Mouse (Mus musculus): Measurements from ENCODE around the gene Apoa1. TPM values are rescaled to one million over a fixed set of nuclear protein-coding genes. Genes with fewer than 3 reads are reported as not detected.
A peak's percentile ranks its signal among the peaks of the same experiment; 100 is the strongest.

Apoa1 gene
- polyA plus RNA-seq, 1 experiment from 2014 or later, result 0.43 TPM

- Histone ChIP-seq H3K4me1 (replicated peaks; ENCODE audit: control insufficient read depth, insufficient read depth, low read length) (no peaks in the 10 kb centered on the region), H3K4me2 (replicated peaks; ENCODE audit: low read depth, low read length) (no peak overlapping the region), H3K4me3 (ENCODE audit: low read depth, low read length) (no peak overlapping the region), H3K9ac (ENCODE audit: low read depth, low read length) (no peak overlapping the region), H3K36me3 (ENCODE audit: control insufficient read depth, insufficient read depth, low read length) (peaks cover 3% of the 10 kb centered on the region), H3K27ac (ENCODE audit: low read depth, low read length) (no peak overlapping the region), H3K27me3 (ENCODE audit: control insufficient read depth, insufficient read depth, low read length) (no peaks in the 10 kb centered on the region), H3K9me3 (ENCODE audit: control insufficient read depth, low read length) (no peaks in the 10 kb centered on the region)
- 86% methylated on average over 6 of the region's 6 CpGs for WGBS
- ATAC-seq (ENCODE audit: low FRiP score), result no peak
- DNase-seq (ENCODE audit: low spot score), result no peak
Measured at GRCm38 (mm10) chr9:46223090-46223489, 5.3 kb upstream of the Apoa1 start.

- no peaks in the 10 kb centered on the region for H3K4me1 ChIP-seq (replicated peaks; ENCODE audit: control insufficient read depth, insufficient read depth, low read length)
- no peak overlapping the region for H3K9ac ChIP-seq (ENCODE audit: low read depth, low read length)
- no peak for ATAC-seq (ENCODE audit: low FRiP score)
- no peak overlapping the region for H3K4me3 ChIP-seq (ENCODE audit: low read depth, low read length)
- no peaks in the 10 kb centered on the region for H3K27me3 ChIP-seq (ENCODE audit: control insufficient read depth, insufficient read depth, low read length)
- DNase-seq (ENCODE audit: low spot score), result no peak
- H3K9me3 ChIP-seq (ENCODE audit: control insufficient read depth, low read length), result no peaks in the 10 kb centered on the region
- WGBS, result 83% methylated on average over 3 of the region's 3 CpGs
- no peak overlapping the region for H3K27ac ChIP-seq (ENCODE audit: low read depth, low read length)
- peaks cover 3% of the 10 kb centered on the region for H3K36me3 ChIP-seq (ENCODE audit: control insufficient read depth, insufficient read depth, low read length)
- H3K4me2 ChIP-seq (replicated peaks; ENCODE audit: low read depth, low read length), result no peak overlapping the region
Measured at GRCm38 (mm10) chr9:46224101-46224500, 4.3 kb upstream of the Apoa1 start.

- Histone ChIP-seq H3K9ac (ENCODE audit: low read depth, low read length) (no peak overlapping the region), H3K27me3 (ENCODE audit: control insufficient read depth, insufficient read depth, low read length) (no peaks in the 10 kb centered on the region)
- 73% methylated on average over 5 of the region's 5 CpGs for WGBS
Measured at GRCm38 (mm10) chr9:46224945-46225660, 3.3 kb upstream of the Apoa1 start.

GRCm38 (mm10) chr9:46227064-46227614 is 1.2 kb upstream of the Apoa1 start:
- no peak for DNase-seq (ENCODE audit: low spot score)
- no peaks in the 10 kb centered on the region for H3K9me3 ChIP-seq (ENCODE audit: control insufficient read depth, low read length)
- no peak for ATAC-seq (ENCODE audit: low FRiP score)
- WGBS, result 92% methylated on average over 3 of the region's 3 CpGs
- no peaks in the 10 kb centered on the region for H3K4me1 ChIP-seq (replicated peaks; ENCODE audit: control insufficient read depth, insufficient read depth, low read length)
- H3K4me3 ChIP-seq (ENCODE audit: low read depth, low read length), result no peak overlapping the region
- no peak overlapping the region for H3K4me2 ChIP-seq (replicated peaks; ENCODE audit: low read depth, low read length)
- H3K36me3 ChIP-seq (ENCODE audit: control insufficient read depth, insufficient read depth, low read length), result no peaks in the 10 kb centered on the region; the same call in 1 of the 2 replicates
- no peak overlapping the region for H3K9ac ChIP-seq (ENCODE audit: low read depth, low read length)
- no peak overlapping the region for H3K27ac ChIP-seq (ENCODE audit: low read depth, low read length)
- no peaks in the 10 kb centered on the region; the same call in 1 of the 2 replicates for H3K27me3 ChIP-seq (ENCODE audit: control insufficient read depth, insufficient read depth, low read length)

More at GRCm38 (mm10) chr9:46224945-46225660, 3.3 kb upstream of the Apoa1 start:
- Histone ChIP-seq H3K27ac (ENCODE audit: low read depth, low read length) (no peak overlapping the region), H3K36me3 (ENCODE audit: control insufficient read depth, insufficient read depth, low read length) (peaks cover 3% of the 10 kb centered on the region), H3K9me3 (ENCODE audit: control insufficient read depth, low read length) (no peaks in the 10 kb centered on the region), H3K4me2 (replicated peaks; ENCODE audit: low read depth, low read length) (no peak overlapping the region), H3K4me3 (ENCODE audit: low read depth, low read length) (no peak overlapping the region), H3K4me1 (replicated peaks; ENCODE audit: control insufficient read depth, insufficient read depth, low read length) (no peaks in the 10 kb centered on the region)
- ATAC-seq (ENCODE audit: low FRiP score), result no peak
- no peak for DNase-seq (ENCODE audit: low spot score)

- Histone ChIP-seq H3K4me1 (replicated peaks; ENCODE audit: control insufficient read depth, insufficient read depth, low read length) (no peaks in the 10 kb centered on the region), H3K9me3 (ENCODE audit: control insufficient read depth, low read length) (no peaks in the 10 kb centered on the region), H3K4me3 (ENCODE audit: low read depth, low read length) (peak overlapping the region; percentile 33), H3K36me3 (ENCODE audit: control insufficient read depth, insufficient read depth, low read length) (no peaks in the 10 kb centered on the region), H3K9ac (ENCODE audit: low read depth, low read length) (peak overlapping the region; percentile 55), H3K27ac (ENCODE audit: low read depth, low read length) (no peak overlapping the region), H3K4me2 (replicated peaks; ENCODE audit: low read depth, low read length) (peak overlapping the region; percentile 62), H3K27me3 (ENCODE audit: control insufficient read depth, insufficient read depth, low read length) (no peaks in the 10 kb centered on the region; the same call in 1 of the 2 replicates)
- WGBS, result 16% methylated on average over 37 of the region's 37 CpGs
- ATAC-seq (ENCODE audit: low FRiP score), result peak; percentile 84
- DNase-seq (ENCODE audit: low spot score), result peak; percentile 86
Measured at GRCm38 (mm10) chr9:46229573-46230449, 1.4 kb downstream of the Apoa1 start.

- Histone ChIP-seq H3K27me3 (ENCODE audit: control insufficient read depth, insufficient read depth, low read length) (no peaks in the 10 kb centered on the region; the same call in 1 of the 2 replicates), H3K9me3 (ENCODE audit: control insufficient read depth, low read length) (no peaks in the 10 kb centered on the region), H3K4me2 (replicated peaks; ENCODE audit: low read depth, low read length) (peak overlapping the region; percentile 62), H3K4me3 (ENCODE audit: low read depth, low read length) (peak overlapping the region; percentile 33), H3K4me1 (replicated peaks; ENCODE audit: control insufficient read depth, insufficient read depth, low read length) (no peaks in the 10 kb centered on the region), H3K9ac (ENCODE audit: low read depth, low read length) (peak overlapping the region; percentile 55), H3K27ac (ENCODE audit: low read depth, low read length) (no peak overlapping the region), H3K36me3 (ENCODE audit: control insufficient read depth, insufficient read depth, low read length) (no peaks in the 10 kb centered on the region)
- WGBS, result 25% methylated on average over 13 of the region's 13 CpGs
- ATAC-seq (ENCODE audit: low FRiP score) (0 out of 2 replicates have a peak, but pooled peaks have one; percentile 22), DNase-seq (ENCODE audit: low spot score) (no peak)
Measured at GRCm38 (mm10) chr9:46230450-46230975, 2.1 kb downstream of the Apoa1 start.

GRCm38 (mm10) chr9:46235196-46235595 is 6.8 kb downstream of the Apoa1 start:
- H3K4me2 ChIP-seq (replicated peaks; ENCODE audit: low read depth, low read length), result no peak overlapping the region
- ATAC-seq (ENCODE audit: low FRiP score) (no peak), DNase-seq (ENCODE audit: low spot score) (no peak)
- no peak overlapping the region for H3K27ac ChIP-seq (ENCODE audit: low read depth, low read length)
- no peaks in the 10 kb centered on the region for H3K4me1 ChIP-seq (replicated peaks; ENCODE audit: control insufficient read depth, insufficient read depth, low read length)
- no peaks in the 10 kb centered on the region for H3K36me3 ChIP-seq (ENCODE audit: control insufficient read depth, insufficient read depth, low read length)
- H3K27me3 ChIP-seq (ENCODE audit: control insufficient read depth, insufficient read depth, low read length), result no peaks in the 10 kb centered on the region; the same call in 1 of the 2 replicates
- 85% methylated on average over 6 of the region's 6 CpGs for WGBS
- no peak overlapping the region for H3K9ac ChIP-seq (ENCODE audit: low read depth, low read length)
- H3K9me3 ChIP-seq (ENCODE audit: control insufficient read depth, low read length), result no peaks in the 10 kb centered on the region
- H3K4me3 ChIP-seq (ENCODE audit: low read depth, low read length), result no peak overlapping the region

- H3K4me2 ChIP-seq (replicated peaks; ENCODE audit: low read depth, low read length), result no peak within 1 kb of the TSS
- H3K4me1 ChIP-seq (replicated peaks; ENCODE audit: control insufficient read depth, insufficient read depth, low read length), result no peaks in the 10 kb centered on the region
- H3K27me3 ChIP-seq (ENCODE audit: control insufficient read depth, insufficient read depth, low read length), result no peaks in the 10 kb centered on the region; the same call in 1 of the 2 replicates
- no peak for ATAC-seq (ENCODE audit: low FRiP score)
- H3K4me3 ChIP-seq (ENCODE audit: low read depth, low read length), result no peak within 1 kb of the TSS
- H3K36me3 ChIP-seq (ENCODE audit: control insufficient read depth, insufficient read depth, low read length), result no peaks in the 10 kb centered on the region
- no peaks in the 10 kb centered on the region for H3K9me3 ChIP-seq (ENCODE audit: control insufficient read depth, low read length)
- no peak within 1 kb of the TSS for H3K9ac ChIP-seq (ENCODE audit: low read depth, low read length)
- H3K27ac ChIP-seq (ENCODE audit: low read depth, low read length), result no peak within 1 kb of the TSS
- no peak for DNase-seq (ENCODE audit: low spot score)
Measured at GRCm38 (mm10) chr9:46235596-46235648, 7.0 kb downstream of the Apoa1 start, which contains the start of gene Apoc3. Gene Apoc3 (minus strand): TSS chr9:46235636.
